Mouse (Mus musculus) C3H10T1/2 (cell line): Measurements from ENCODE around the gene Hrnr. TPM values are rescaled to one million over a fixed set of nuclear protein-coding genes. Genes with fewer than 3 reads are reported as not detected.

Experiments used
- polyA plus RNA-seq, 2 experiments: library from polyadenylated mRNA; unstranded; fragments of >200 nt; fragmentation: generic; extraction: Trizol; gene quantifications; one replicate each; pipeline ENCODE4 v1.2.1; 2012; ENCODE audit warnings: missing spikeins in 2 of 2

The Hrnr gene
- polyA plus RNA-seq, result under 1 TPM in 1 of 2 experiments, not detected in 1; under 0.01 TPM

GRCm38 (mm10) chr3:93319449-93319848 is at the start of gene Hrnr:
TSS of gene Hrnr (plus strand) at chr3:93319749.

GRCm38 (mm10) chr3:93273223-93273622 is 46.3 kb upstream of the Hrnr start, which contains the start of gene Flg:
TSS of gene Flg (plus strand) at chr3:93273523.

Other genes starting within 250 kb of the Hrnr start
- not detected for gene Crnn, start 175.0 kb upstream of the Hrnr start, polyA plus RNA-seq
- not detected for gene Flg2, start 122.5 kb upstream of the Hrnr start, polyA plus RNA-seq
- not detected for gene Flg, start 46.2 kb upstream of the Hrnr start, polyA plus RNA-seq
- not detected for gene Rptn, start 74.0 kb downstream of the Hrnr start, polyA plus RNA-seq
- not detected for gene Tchh, start 122.6 kb downstream of the Hrnr start, polyA plus RNA-seq
- gene Tchhl1, start 149.0 kb downstream of the Hrnr start, polyA plus RNA-seq, result not detected
- 1,000 to 10,000 TPM; 3,743 to 4,429 TPM for gene S100a11, start 200.7 kb downstream of the Hrnr start, polyA plus RNA-seq
- 1,000 to 10,000 TPM; 1,491 to 2,157 TPM for gene S100a10, start 235.3 kb downstream of the Hrnr start, polyA plus RNA-seq